Mouse (Mus musculus): ENCODE results near the gene Pdcd5.

DNA sequence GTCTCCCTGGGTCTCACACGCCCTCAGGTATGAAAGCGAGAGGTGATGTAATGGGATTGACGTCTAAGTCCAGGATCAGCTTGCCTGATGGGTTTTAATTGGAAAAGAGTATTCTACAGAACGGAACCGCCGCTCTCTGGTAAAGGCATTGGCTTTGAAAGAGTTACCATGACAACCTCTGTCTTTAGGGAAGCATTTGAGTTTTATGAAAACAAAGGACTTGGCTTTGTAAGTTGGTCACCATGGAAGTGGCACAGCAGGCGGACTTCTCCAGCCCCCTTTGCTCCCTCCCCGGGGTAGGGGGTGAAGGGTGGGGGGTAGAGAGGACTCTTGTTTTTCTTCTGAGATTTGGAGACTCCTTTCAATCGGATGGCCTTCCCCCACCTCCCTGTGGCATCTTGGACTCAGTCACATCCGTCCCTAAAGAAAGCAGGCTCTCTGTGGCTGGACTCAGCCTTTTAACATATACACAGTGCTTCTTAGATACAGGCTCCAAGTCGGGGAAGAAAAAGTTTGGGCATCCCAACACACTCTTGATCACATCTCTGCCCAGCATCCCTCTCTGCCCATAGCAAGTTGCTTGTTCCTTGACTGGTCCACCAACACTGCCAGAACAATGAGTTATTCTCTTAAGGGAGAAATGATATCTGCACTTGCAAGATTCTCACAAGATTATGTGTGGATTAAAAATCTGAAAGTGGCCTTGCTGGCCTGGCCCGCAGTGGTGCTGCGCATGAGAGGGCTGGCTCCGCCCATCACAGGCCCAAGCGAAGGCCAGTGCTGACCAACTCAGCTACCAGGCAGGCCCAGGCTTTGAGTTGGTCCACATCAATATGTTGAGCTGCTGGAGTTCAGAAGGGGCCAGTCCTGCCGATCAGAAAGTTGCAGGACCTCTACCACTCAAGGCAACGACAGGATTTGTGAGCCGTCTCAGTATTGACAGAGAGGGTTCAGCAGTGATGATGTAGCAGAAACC lies 21.0 kb upstream of the Pdcd5 start:
- TF ChIP-seq CTCF (IDR thresholded peaks at IDR 0.05; ENCODE audit: low read depth, low read length), result no peak
- no peak for TF ChIP-seq POLR2A (IDR thresholded peaks at IDR 0.05; ENCODE audit: extremely low read depth, insufficient read depth, low read length)
